Mouse (Mus musculus) intestine, embryonic 16.5 days (tissue): ENCODE measurements at regions not wholly inside any gene's neighbourhood (a gene's known extent, or its start where the extent isn't known, plus 50 kb on each side); places are given as distances from the start of the nearest gene placed in this dataset.
A peak's percentile ranks its signal among the peaks of the same experiment; 100 is the strongest.

Experiments used
- ATAC-seq: fragments of 200-750 bp; cut with Nextera tagmentation; 2 replicates; pipeline ENCODE4 v1.8.0; 2017; ENCODE audit warnings: moderate TSS enrichment, moderate library complexity
- H3K27ac ChIP-seq: fragments of 300-500 bp; sonication (generic); 2 replicates; pipeline ENCODE4 v1.5.1; 2014; ENCODE audit warnings: mild to moderate bottlenecking, low read length
- H3K27me3 ChIP-seq: fragments of 300-500 bp; sonication (generic); replicated peaks from 2 replicates; pipeline ENCODE4 v1.6.1; 2014; ENCODE audit warnings: low read length, control low read depth, mixed read lengths; ENCODE audit not compliant: control insufficient read depth, insufficient read depth
- H3K36me3 ChIP-seq: fragments of 300-500 bp; sonication (generic); 2 replicates; pipeline ENCODE4 v1.6.1; 2014; ENCODE audit warnings: low read length, control low read depth; ENCODE audit not compliant: control insufficient read depth, insufficient read depth
- H3K4me1 ChIP-seq: fragments of 300-500 bp; sonication (generic); 2 replicates; pipeline ENCODE4 v1.6.1; 2014; ENCODE audit warnings: low read length, control low read depth, mixed read lengths; ENCODE audit not compliant: control insufficient read depth, insufficient read depth
- H3K4me2 ChIP-seq: fragments of 300-500 bp; sonication (generic); 2 replicates; pipeline ENCODE4 v1.6.1; 2014; ENCODE audit warnings: low read depth, low read length, control low read depth
- H3K4me3 ChIP-seq: fragments of 300-500 bp; sonication (generic); 2 replicates; pipeline ENCODE4 v1.5.1; 2014; ENCODE audit warnings: mild to moderate bottlenecking, low read length
- H3K9ac ChIP-seq: fragments of 300-500 bp; sonication (generic); 2 replicates; pipeline ENCODE4 v1.6.1; 2014; ENCODE audit warnings: low read depth, low read length
- H3K9me3 ChIP-seq: fragments of 300-500 bp; sonication (generic); 2 replicates; pipeline ENCODE4 v1.6.1; 2016; ENCODE audit warnings: low read length, control low read depth; ENCODE audit not compliant: control insufficient read depth
- WGBS: fragments of 180-500 bp; shearing (Covaris S2); extraction: QIAGEN DNeasy Blood & Tissue Kit; methylation state at CpG from one replicate; pipeline ENCODE4 v1.1.7; 2014; 5-methylcytosine and 5-hydroxymethylcytosine counted together

- Histone ChIP-seq H3K4me3 (no peak overlapping the region), H3K27ac (no peak overlapping the region), H3K9ac (no peak overlapping the region), H3K9me3 (no peaks in the 10 kb centered on the region), H3K4me1 (no peaks in the 10 kb centered on the region), H3K36me3 (no peaks in the 10 kb centered on the region), H3K4me2 (no peak overlapping the region), H3K27me3 (no peaks in the 10 kb centered on the region)
- 90% methylated on average over 4 of the region's 4 CpGs for WGBS
- no peak for ATAC-seq
Observed at GRCm38 (mm10) chr8:57705957-57706356, 53.1 kb upstream of the Galnt7 start.

- Histone ChIP-seq H3K9me3 (no peaks in the 10 kb centered on the region), H3K9ac (no peak overlapping the region), H3K36me3 (no peaks in the 10 kb centered on the region), H3K4me1 (no peaks in the 10 kb centered on the region), H3K27ac (no peak overlapping the region), H3K4me2 (no peak overlapping the region), H3K27me3 (no peaks in the 10 kb centered on the region), H3K4me3 (no peak overlapping the region)
- peak; percentile 78 for ATAC-seq
- 59% methylated on average over 3 of the region's 3 CpGs for WGBS
Observed at GRCm38 (mm10) chr8:57704161-57704560, 51.3 kb upstream of the Galnt7 start.

- H3K9me3 ChIP-seq, result no peaks in the 10 kb centered on the region
- ATAC-seq, result peak; percentile 87
- H3K27ac ChIP-seq, result no peak overlapping the region
- no peak overlapping the region for H3K4me2 ChIP-seq
- no peaks in the 10 kb centered on the region for H3K4me1 ChIP-seq
- WGBS, result 70% methylated on average over 7 of the region's 7 CpGs
- no peaks in the 10 kb centered on the region for H3K27me3 ChIP-seq
- no peaks in the 10 kb centered on the region for H3K36me3 ChIP-seq
- no peak overlapping the region for H3K4me3 ChIP-seq
- H3K9ac ChIP-seq, result no peak overlapping the region
Observed at GRCm38 (mm10) chr8:57702407-57703113, 49.7 kb upstream of the Galnt7 start.
